Mouse (Mus musculus) ES-E14 (cell line): Measurements from ENCODE around the gene Tnfsf10.

ENCODE experiments used
- CHD2 ChIP-seq: IDR thresholded peaks from 2 replicates; pipeline ENCODE4 v1.6.1; 2014; ENCODE audit warnings: mild to moderate bottlenecking, low read depth, low read length, inconsistent platforms
- HCFC1 ChIP-seq: IDR thresholded peaks from 2 replicates; pipeline ENCODE4 v1.6.1; 2012; ENCODE audit warnings: low read length, inconsistent platforms, borderline replicate concordance; ENCODE audit not compliant: insufficient read depth
- MAFK ChIP-seq: IDR thresholded peaks from 2 replicates; pipeline ENCODE4 v1.6.1; 2014; ENCODE audit warnings: mild to moderate bottlenecking, low read depth, low read length, inconsistent platforms; ENCODE audit not compliant: insufficient read depth
- ZC3H11A ChIP-seq: IDR thresholded peaks from 2 replicates; pipeline ENCODE4 v1.6.1; 2012; ENCODE audit warnings: low read depth, mild to moderate bottlenecking, inconsistent platforms, low read length, borderline replicate concordance

GRCm38 (mm10) chr3:27317288-27318024 lies 628 bp downstream of the Tnfsf10 start:
- TF ChIP-seq CHD2 (no peak), HCFC1 (no peak), MAFK (no peak), ZC3H11A (no peak)
